Mouse (Mus musculus) kidney, postnatal 0 days (tissue): ENCODE measurements around the gene Epp13. TPM values are rescaled to one million over a fixed set of nuclear protein-coding genes. Genes with fewer than 3 reads are reported as not detected.
"Not testable (repeated sequence)": the region's sequence is repeated elsewhere in the genome, so short reads cannot be mapped to it uniquely, and the experiment has no call there.

Experiments used
- ATAC-seq: fragments of 200-750 bp; cut with Nextera tagmentation; replicated peaks from 2 replicates; pipeline ENCODE4 v1.8.0; 2017; ENCODE audit warnings: low read depth, moderate number of reproducible peaks, moderate TSS enrichment, moderate library complexity; ENCODE audit not compliant: low FRiP score
- DNase-seq: peaks from one replicate; pipeline ENCODE4 v3.0.0-alpha.2; 2016; ENCODE audit warnings: low spot score
- H3K27ac ChIP-seq: fragments of 300-500 bp; sonication (generic); 2 replicates; pipeline ENCODE4 v1.5.1; 2014; ENCODE audit warnings: mild to moderate bottlenecking
- H3K27me3 ChIP-seq: fragments of 300-500 bp; sonication (generic); 2 replicates; pipeline ENCODE4 v1.6.1; 2014; ENCODE audit warnings: low read length, mixed read lengths; ENCODE audit not compliant: insufficient read depth
- H3K36me3 ChIP-seq: fragments of 300-500 bp; sonication (generic); 2 replicates; pipeline ENCODE4 v1.6.1; 2014; ENCODE audit warnings: low read length, mixed read lengths; ENCODE audit not compliant: insufficient read depth
- H3K4me1 ChIP-seq: fragments of 300-500 bp; sonication (generic); replicated peaks from 2 replicates; pipeline ENCODE4 v1.6.1; 2014; ENCODE audit warnings: antibody characterized with exemption, low read length, mixed read lengths; ENCODE audit not compliant: insufficient read depth
- H3K4me2 ChIP-seq: fragments of 300-500 bp; sonication (generic); 2 replicates; pipeline ENCODE4 v1.6.1; 2014; ENCODE audit warnings: mild to moderate bottlenecking, low read length, moderate library complexity, mixed read lengths
- H3K4me3 ChIP-seq: fragments of 300-500 bp; sonication (generic); replicated peaks from 2 replicates; pipeline ENCODE4 v1.5.1; 2014; ENCODE audit warnings: low read depth, low read length
- H3K9ac ChIP-seq: fragments of 300-500 bp; sonication (generic); 2 replicates; pipeline ENCODE4 v1.6.1; 2014; ENCODE audit warnings: low read depth, low read length
- H3K9me3 ChIP-seq: fragments of 300-500 bp; sonication (generic); replicated peaks from 2 replicates; pipeline ENCODE4 v1.6.1; 2016; ENCODE audit warnings: low read length, inconsistent platforms, mixed read lengths
- CTCF ChIP-seq: IDR thresholded peaks from 2 replicates; pipeline ENCODE4 v1.5.1; 2016; ENCODE audit warnings: antibody characterized with exemption, low read depth, mild to moderate bottlenecking, moderate library complexity
- WGBS: fragments of 180-500 bp; shearing (Covaris S2); extraction: QIAGEN DNeasy Blood & Tissue Kit; methylation state at CpG from one replicate; pipeline ENCODE4 v1.1.7; 2014; 5-methylcytosine and 5-hydroxymethylcytosine counted together
- polyA plus RNA-seq: library from polyadenylated mRNA; unstranded; fragments of >200 nt; fragmentation: Nextera tagmentation; extraction: Ambion mirVana; gene quantifications from 2 replicates; pipeline ENCODE4 v1.2.1, GENCODE M21; 2015

The Epp13 gene
- polyA plus RNA-seq, 1 experiment from 2014 or later = not detected

- no peaks in the 10 kb centered on the region for H3K36me3 ChIP-seq
- no peak overlapping the region for H3K9ac ChIP-seq
- no peaks in the 10 kb centered on the region for H3K27me3 ChIP-seq
- H3K27ac ChIP-seq = no peak overlapping the region
- no peak overlapping the region for H3K4me3 ChIP-seq
- WGBS = 57% methylated on average over 11 of the region's 11 CpGs
- ATAC-seq (no peak), DNase-seq (no peak)
- no peaks in the 10 kb centered on the region for H3K9me3 ChIP-seq
- H3K4me1 ChIP-seq = no peaks in the 10 kb centered on the region
- TF ChIP-seq CTCF = no peak
- H3K4me2 ChIP-seq = no peak overlapping the region
Observed at GRCm38 (mm10) chr7:6239787-6240186, 12.7 kb upstream of the Epp13 start.

DNA sequence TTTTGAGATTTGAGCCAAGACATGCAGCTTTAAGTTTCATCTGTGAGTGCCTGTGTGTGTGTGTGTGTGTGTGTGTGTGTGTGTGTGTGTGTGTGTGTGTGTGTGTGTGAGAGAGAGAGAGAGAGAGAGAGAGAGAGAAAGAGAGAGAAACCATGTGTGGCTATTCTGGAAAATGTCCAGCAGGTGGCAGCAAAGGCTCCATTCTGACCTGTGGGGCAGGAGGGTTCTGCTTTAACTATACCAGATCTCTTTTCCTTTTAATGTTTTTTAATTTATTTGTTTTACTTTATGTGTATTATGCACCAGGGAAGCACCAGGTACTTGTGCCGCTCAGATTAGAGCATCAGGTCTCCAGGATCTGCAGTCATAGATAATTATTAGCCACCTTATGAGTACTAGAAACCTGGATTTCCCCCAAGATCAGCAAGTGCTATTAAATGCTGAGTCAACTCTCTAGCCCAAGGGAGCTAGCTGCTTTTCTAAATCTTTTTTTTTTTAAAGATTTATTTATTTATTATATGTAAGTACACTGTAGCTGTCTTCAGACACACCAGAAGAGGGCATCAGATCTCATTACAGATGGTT, 11.6 kb upstream of the Epp13 start:
- DNase-seq = peak; percentile 21
- H3K4me3 ChIP-seq, H3K4me1 ChIP-seq, ATAC-seq, H3K27ac ChIP-seq, H3K9ac ChIP-seq, H3K36me3 ChIP-seq, H3K27me3 ChIP-seq, H3K9me3 ChIP-seq, H3K4me2 ChIP-seq: not testable (repeated sequence)
- 12% methylated on average over 1 of the region's 1 CpGs for WGBS
- peak; percentile 71 for TF ChIP-seq CTCF

DNA sequence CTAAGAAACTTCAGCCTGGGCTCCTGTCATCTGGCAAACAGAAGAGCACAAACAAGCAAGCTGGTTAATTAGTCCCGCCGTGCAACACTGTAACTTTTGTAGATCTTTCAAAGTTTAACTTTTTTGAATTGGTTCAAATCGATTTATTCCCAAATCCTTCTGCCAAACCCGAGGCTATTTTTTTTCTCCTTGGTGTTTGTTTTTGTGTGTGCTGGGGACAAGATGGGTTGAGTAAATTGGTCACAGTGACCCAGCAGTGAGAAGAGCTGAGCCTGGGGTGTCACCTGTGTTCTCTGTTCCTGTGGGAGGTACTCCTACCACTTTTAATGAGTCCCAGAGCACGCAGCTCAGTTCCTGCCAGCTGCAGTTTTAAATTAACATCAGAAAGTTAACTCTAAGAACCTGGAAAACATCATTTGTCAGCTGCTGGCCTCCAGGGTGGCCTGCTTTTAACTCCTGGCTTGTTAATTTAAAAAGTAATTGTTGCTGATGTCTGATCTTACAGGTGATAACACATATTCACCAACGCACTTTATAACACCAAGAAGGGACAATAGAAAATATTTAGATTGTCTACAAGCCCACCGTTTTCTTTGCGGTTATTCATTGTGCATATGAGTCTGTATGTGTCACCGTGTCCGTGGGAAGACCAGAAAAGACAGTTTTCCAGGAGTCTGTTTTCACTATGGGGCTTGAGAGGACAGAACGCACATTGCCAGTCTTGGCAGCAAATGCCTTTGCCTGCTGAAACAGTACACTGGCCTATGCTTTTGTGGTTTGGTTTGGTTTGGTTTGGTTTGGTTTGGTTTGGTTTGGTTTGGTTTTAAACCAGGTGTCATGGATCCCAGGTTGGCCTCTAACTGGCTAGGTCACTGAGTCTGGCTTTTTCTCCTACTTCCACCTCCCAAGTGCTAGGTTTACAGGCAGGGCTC, 7.9 kb upstream of the Epp13 start:
- no peak overlapping the region for H3K4me3 ChIP-seq
- TF ChIP-seq CTCF = no peak
- H3K27ac ChIP-seq = no peak overlapping the region
- DNase-seq = no peak
- WGBS = 41% methylated on average over 11 of the region's 11 CpGs
- H3K9me3 ChIP-seq = no peaks in the 10 kb centered on the region
- no peak for ATAC-seq
- no peak overlapping the region for H3K4me2 ChIP-seq
- no peaks in the 10 kb centered on the region for H3K36me3 ChIP-seq
- no peaks in the 10 kb centered on the region for H3K4me1 ChIP-seq
- no peaks in the 10 kb centered on the region for H3K27me3 ChIP-seq
- no peak overlapping the region for H3K9ac ChIP-seq

- Histone ChIP-seq H3K27ac (no peak overlapping the region), H3K4me1 (no peaks in the 10 kb centered on the region), H3K36me3 (no peaks in the 10 kb centered on the region)
Observed at GRCm38 (mm10) chr7:6254451-6254850, 1.9 kb downstream of the Epp13 start.

GRCm38 (mm10) chr7:6257386-6257785, 4.9 kb downstream of the Epp13 start:
- Histone ChIP-seq H3K4me2 (no peak overlapping the region), H3K4me3 (no peak overlapping the region), H3K4me1 (no peaks in the 10 kb centered on the region), H3K27ac (no peak overlapping the region), H3K9me3 (no peaks in the 10 kb centered on the region), H3K36me3 (no peaks in the 10 kb centered on the region), H3K9ac (no peak overlapping the region), H3K27me3 (no peaks in the 10 kb centered on the region)
- no peak for ATAC-seq
- TF ChIP-seq CTCF = no peak
- 82% methylated on average over 4 of the region's 4 CpGs for WGBS
- no peak for DNase-seq

More at GRCm38 (mm10) chr7:6254451-6254850, 1.9 kb downstream of the Epp13 start:
- no peak overlapping the region for H3K9ac ChIP-seq
- TF ChIP-seq CTCF = no peak
- no peak for ATAC-seq
- H3K9me3 ChIP-seq = no peaks in the 10 kb centered on the region
- 90% methylated on average over 5 of the region's 5 CpGs for WGBS
- no peak overlapping the region for H3K4me2 ChIP-seq
- no peaks in the 10 kb centered on the region for H3K27me3 ChIP-seq
- H3K4me3 ChIP-seq = no peak overlapping the region
- DNase-seq = no peak

GRCm38 (mm10) chr7:6258232-6259220, 6.0 kb downstream of the Epp13 start:
- no peak overlapping the region for H3K4me2 ChIP-seq
- no peak for ATAC-seq
- H3K27ac ChIP-seq = no peak overlapping the region
- H3K9ac ChIP-seq = no peak overlapping the region
- H3K36me3 ChIP-seq = no peaks in the 10 kb centered on the region
- H3K4me3 ChIP-seq = no peak overlapping the region
- no peaks in the 10 kb centered on the region for H3K9me3 ChIP-seq
- 37% methylated on average over 16 of the region's 16 CpGs for WGBS
- no peaks in the 10 kb centered on the region for H3K4me1 ChIP-seq
- H3K27me3 ChIP-seq = no peaks in the 10 kb centered on the region
- no peak for TF ChIP-seq CTCF
- no peak for DNase-seq

GRCm38 (mm10) chr7:6260004-6260403, 7.5 kb downstream of the Epp13 start:
- not testable (repeated sequence) for H3K4me2 ChIP-seq, H3K27ac ChIP-seq, H3K9me3 ChIP-seq, DNase-seq, H3K27me3 ChIP-seq, H3K9ac ChIP-seq, H3K4me1 ChIP-seq, H3K36me3 ChIP-seq, H3K4me3 ChIP-seq, ATAC-seq
- 52% methylated on average over 2 of the region's 2 CpGs for WGBS
